Mouse (Mus musculus): ENCODE results near the gene Noxa1.

Gene Noxa1

GRCm38 (mm10) chr2:25098005-25098615 lies 3.2 kb upstream of the Noxa1 start:
- no peak for DNase-seq

GRCm38 (mm10) chr2:25094785-25095108 lies 202 bp downstream of the Noxa1 start:
- no peak for DNase-seq

- DNase-seq = no peak
These were observed 6.3 kb downstream of the Noxa1 start for GRCm38 (mm10) chr2:25088636-25089035.

- no peak for DNase-seq
These were observed 7.1 kb downstream of the Noxa1 start for GRCm38 (mm10) chr2:25087842-25088241.

- no peak for DNase-seq
These were observed 9.4 kb downstream of the Noxa1 start for GRCm38 (mm10) chr2:25085571-25085970.

GRCm38 (mm10) chr2:25083697-25084096 lies 11.3 kb downstream of the Noxa1 start:
- no peak for DNase-seq

- DNase-seq = no peak
These were observed 14.9 kb downstream of the Noxa1 start, which contains the start of gene Entpd8 for GRCm38 (mm10) chr2:25080076-25080475. Entpd8 (plus strand) TSS chr2:25080304.

GRCm38 (mm10) chr2:25078967-25079366 lies 16.0 kb downstream of the Noxa1 start:
- no peak for DNase-seq

- no peak for DNase-seq
These were observed 19.4 kb downstream of the Noxa1 start for GRCm38 (mm10) chr2:25075506-25075905.

- no peak for DNase-seq
These were observed 22.6 kb downstream of the Noxa1 start for GRCm38 (mm10) chr2:25072398-25072797.

GRCm38 (mm10) chr2:25069537-25069936 lies 25.4 kb downstream of the Noxa1 start:
- no peak for DNase-seq

GRCm38 (mm10) chr2:25066552-25066951 lies 28.4 kb downstream of the Noxa1 start:
- DNase-seq = no peak

GRCm38 (mm10) chr2:25065537-25065936 lies 29.4 kb downstream of the Noxa1 start:
- no peak for DNase-seq

GRCm38 (mm10) chr2:25064285-25064684 lies 30.7 kb downstream of the Noxa1 start:
- DNase-seq = no peak

GRCm38 (mm10) chr2:25063523-25063922 lies 31.4 kb downstream of the Noxa1 start:
- DNase-seq = no peak

GRCm38 (mm10) chr2:25058926-25059325 lies 36.0 kb downstream of the Noxa1 start:
- no peak for DNase-seq

- no peak for DNase-seq
These were observed 39.4 kb downstream of the Noxa1 start for GRCm38 (mm10) chr2:25055409-25056155.

- DNase-seq = no peak
These were observed 39.9 kb downstream of the Noxa1 start for GRCm38 (mm10) chr2:25055068-25055405.

- DNase-seq = peak; percentile 64 to 82
These were observed 40.5 kb downstream of the Noxa1 start, which contains the start of gene Nsmf for GRCm38 (mm10) chr2:25054221-25055067. Nsmf (plus strand) TSS chr2:25054355.

- no peak for DNase-seq
These were observed 41.8 kb downstream of the Noxa1 start for GRCm38 (mm10) chr2:25053101-25053500.

- no peak for DNase-seq
These were observed 43.5 kb downstream of the Noxa1 start for GRCm38 (mm10) chr2:25051450-25051849.

GRCm38 (mm10) chr2:25050921-25051320 lies 44.0 kb downstream of the Noxa1 start:
- DNase-seq = no peak

GRCm38 (mm10) chr2:25040089-25040488 lies 54.9 kb downstream of the Noxa1 start:
- no peak for DNase-seq
